Mouse (Mus musculus): ENCODE results near the gene Itpripl1.
"Not testable (repeated sequence)": the region's sequence is repeated elsewhere in the genome, so short reads cannot be mapped to it uniquely, and the experiment has no call there.

The Itpripl1 gene

DNA sequence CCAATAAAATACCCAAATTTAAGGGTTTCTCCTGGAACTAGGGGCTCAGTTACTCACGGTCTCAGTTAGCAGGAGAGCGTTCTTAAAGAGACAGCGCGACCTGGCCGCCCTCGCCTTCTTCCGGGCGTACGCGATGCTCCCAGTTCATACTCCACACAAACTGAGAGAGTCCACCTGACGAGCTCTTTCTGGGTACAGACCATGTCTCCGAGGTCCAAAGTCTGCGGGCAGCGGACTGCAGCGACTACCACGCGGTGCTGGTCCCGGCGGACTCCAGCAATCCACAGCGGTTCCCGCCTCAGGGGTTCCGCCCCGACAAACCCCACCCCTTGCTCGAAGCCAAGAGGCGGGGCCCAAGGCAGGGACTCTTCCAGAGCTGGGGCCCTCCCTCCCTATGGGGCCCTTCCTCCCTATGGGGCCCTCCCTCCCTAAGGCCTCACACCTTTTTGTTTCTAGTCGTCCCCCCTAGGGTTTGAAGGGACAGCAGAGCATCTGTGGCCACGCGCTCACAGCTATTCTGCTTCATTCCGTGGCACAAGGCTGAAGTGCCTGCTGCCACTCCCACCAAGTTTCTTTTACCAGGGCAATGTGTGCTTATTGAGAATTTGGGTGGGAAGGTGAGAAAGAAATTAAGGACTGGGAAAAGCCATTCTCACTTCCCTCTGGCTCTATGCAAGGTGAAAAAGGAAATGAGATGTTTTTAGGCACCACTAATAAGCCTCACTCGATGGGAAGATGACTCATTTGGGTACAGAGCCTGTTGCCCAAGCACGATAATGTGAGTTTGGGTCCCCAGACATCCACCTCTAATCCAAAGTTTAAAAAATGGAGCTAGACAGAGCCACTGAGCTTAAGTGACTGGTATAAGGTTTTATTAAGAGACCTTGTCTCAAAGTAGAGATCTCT is at the start of gene Itpripl1:
Gene Itpripl1 (minus strand): TSS at position 285 of the 906 bp plus-strand sequence.
- no peak for DNase-seq (ENCODE audit: low read depth, low spot score)

DNA sequence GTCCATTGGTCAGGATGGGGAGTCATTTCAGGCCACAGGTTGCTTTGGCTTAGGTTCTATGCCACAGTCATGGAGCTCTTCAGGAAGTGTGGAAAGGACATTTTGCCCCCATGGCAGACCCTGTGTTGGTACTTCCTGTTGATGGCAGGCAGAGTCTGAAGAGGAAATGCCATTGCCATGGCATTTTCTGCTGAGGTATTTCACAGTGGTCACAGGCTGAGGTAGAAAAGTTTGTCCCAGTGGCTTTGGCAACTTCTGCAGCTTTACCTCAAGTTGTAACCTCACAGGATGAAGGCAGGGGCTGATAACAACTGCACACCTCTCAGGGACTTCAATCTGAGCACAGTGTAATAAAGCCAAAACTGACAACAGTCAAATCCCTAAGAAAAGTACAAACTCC is 46.3 kb upstream of the Itpripl1 start:
- DNase-seq (ENCODE audit: low read depth, low spot score) = no peak

- peak; percentile 56 for DNase-seq (ENCODE audit: low read depth, low spot score)
Observed at GRCm38 (mm10) chr2:127182598-127183381, 39.5 kb upstream of the Itpripl1 start.

- not testable (repeated sequence) for DNase-seq (ENCODE audit: low read depth, low spot score)
Observed at GRCm38 (mm10) chr2:127166261-127166660, 23.0 kb upstream of the Itpripl1 start.

DNA sequence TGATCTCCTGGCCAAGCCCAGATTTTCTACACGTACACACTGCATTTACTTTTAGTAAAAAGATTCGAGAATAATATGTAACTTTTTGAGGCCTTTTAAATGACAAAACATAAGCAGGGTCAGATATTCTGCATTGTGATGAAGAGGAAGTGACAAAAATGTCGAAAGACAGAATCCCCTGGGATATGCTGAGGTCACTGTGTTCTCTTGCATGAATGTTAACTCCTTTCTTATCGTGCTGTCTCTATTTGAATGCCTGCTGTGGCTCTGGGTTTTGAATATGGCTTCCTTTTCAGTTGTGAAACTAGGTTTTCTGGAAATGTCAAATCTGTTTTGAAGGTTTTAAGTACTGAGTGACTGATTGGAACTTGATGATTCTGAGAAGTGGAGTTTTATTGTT is 22.4 kb upstream of the Itpripl1 start:
- DNase-seq (ENCODE audit: low read depth, low spot score) = no peak

- no peak for DNase-seq (ENCODE audit: low read depth, low spot score)
Observed at GRCm38 (mm10) chr2:127145699-127146098, 2.5 kb upstream of the Itpripl1 start.

GRCm38 (mm10) chr2:127142577-127143157 is 575 bp downstream of the Itpripl1 start:
- DNase-seq (ENCODE audit: low read depth, low spot score) = no peak

GRCm38 (mm10) chr2:127142031-127142430 is 1.2 kb downstream of the Itpripl1 start:
- DNase-seq (ENCODE audit: low read depth, low spot score) = no peak

GRCm38 (mm10) chr2:127140011-127140410 is 3.2 kb downstream of the Itpripl1 start:
- no peak for DNase-seq (ENCODE audit: low read depth, low spot score)

GRCm38 (mm10) chr2:127139605-127140004 is 3.6 kb downstream of the Itpripl1 start:
- DNase-seq (ENCODE audit: low read depth, low spot score) = no peak

- no peak for DNase-seq (ENCODE audit: low read depth, low spot score)
Observed at GRCm38 (mm10) chr2:127139094-127139493, 4.1 kb downstream of the Itpripl1 start.

DNA sequence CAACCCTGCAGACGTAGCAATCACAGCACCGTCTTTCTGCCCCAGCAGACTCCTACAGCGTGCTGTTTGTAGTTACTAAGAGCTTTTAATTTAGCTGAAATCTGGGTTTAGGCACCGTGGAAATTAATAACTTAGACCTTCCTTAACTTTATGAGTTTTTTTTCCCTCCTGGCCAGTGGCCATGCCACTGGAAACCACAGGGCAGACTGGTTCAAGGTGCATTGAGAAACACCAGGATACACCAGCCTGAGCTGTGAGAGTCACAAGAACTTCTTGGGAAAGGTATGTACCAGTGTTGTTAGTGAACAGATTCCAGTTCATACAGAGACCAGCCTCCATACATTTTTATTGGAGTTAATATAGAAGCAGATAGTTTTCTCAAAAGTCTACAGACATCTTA is 4.8 kb downstream of the Itpripl1 start:
- no peak for DNase-seq (ENCODE audit: low read depth, low spot score)

GRCm38 (mm10) chr2:127137838-127138420 is 5.3 kb downstream of the Itpripl1 start:
- DNase-seq (ENCODE audit: low read depth, low spot score) = no peak

GRCm38 (mm10) chr2:127136979-127137378 is 6.3 kb downstream of the Itpripl1 start:
- peak; percentile 60 for DNase-seq (ENCODE audit: low read depth, low spot score)

GRCm38 (mm10) chr2:127135255-127135654 is 8.0 kb downstream of the Itpripl1 start:
- not testable (repeated sequence) for DNase-seq (ENCODE audit: low read depth, low spot score)

DNA sequence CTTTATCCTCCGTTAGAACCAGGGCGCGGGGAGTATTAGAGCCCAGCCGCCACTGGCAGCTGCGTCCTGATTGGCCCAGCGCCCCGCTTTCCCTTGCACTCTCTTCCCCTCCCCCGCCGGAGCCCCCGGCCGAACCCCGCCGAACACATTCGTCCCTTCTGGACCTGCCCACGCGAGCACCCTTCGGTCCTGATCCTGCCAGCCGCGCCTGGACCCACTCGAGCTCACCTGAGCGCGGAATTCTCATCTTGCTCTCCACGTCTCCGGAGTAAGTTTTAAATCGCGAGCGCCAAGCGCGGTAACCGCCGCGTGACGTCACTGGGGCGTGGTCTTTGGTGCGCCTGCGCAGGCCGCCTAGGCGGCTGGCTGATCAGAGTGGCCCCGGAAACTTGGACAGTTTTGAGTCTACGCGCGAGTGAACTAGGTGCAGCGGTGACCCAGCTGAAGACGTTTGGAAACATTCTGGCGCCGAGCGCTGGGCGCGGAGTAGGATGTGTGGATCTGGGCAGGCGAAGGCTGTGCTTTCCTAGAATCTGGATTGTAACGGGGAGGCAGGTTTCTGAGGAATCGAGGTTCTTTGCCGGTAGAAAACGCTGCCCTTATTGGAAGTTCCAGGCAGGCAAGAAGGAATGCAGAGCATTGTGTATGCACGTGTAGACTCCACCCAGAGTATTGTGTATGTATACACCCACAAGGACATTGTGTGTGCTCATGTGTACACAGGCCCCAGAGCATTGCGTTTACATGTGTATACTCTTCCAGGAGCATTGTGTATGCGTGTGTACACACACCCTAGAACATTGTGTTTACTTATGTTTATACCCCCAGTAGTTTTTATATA is 9.4 kb downstream of the Itpripl1 start, which contains the start of gene Ncaph:
Gene Ncaph (minus strand): TSS at position 334 of the 841 bp plus-strand sequence.
- peak; percentile 89 for DNase-seq (ENCODE audit: low read depth, low spot score)

DNA sequence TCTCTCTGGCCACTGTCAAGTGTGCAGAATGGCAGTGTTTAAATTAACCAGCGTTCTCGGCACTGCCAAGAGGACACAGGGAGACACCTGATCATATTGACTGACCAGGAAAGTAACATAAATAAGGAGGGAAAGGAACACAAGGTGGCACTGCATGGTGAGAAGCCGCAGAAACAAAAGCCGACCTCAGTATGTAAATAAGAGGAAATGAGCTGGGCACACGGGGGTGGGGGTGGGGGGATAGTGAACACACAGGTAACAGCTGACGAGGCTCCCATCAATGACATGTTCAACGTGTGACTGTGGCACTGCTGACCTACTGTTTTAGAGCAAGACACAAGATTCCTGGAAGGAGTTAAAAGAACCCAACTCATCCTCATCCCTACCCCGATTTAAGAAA is 11.9 kb downstream of the Itpripl1 start:
- no peak for DNase-seq (ENCODE audit: low read depth, low spot score)

DNA sequence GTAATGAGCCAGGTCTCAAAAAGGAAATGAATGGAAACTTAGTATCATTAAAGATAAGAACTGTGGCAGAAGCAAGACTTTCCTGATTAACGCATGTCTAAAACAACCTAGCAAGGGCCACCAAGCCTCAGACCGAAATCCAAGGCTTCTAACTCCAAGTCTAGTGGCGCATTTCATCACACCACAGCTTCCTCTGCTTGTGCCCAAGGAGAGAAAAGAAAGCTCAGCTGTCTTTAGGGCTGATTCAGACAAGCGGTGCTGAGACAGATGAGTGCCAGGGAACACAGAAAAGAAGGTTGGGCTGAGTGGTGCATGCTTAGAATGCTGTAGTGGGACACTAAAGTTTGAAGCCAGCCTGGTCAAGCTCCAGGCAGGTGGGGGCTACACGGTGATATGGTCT is 14.3 kb downstream of the Itpripl1 start:
- no peak for DNase-seq (ENCODE audit: low read depth, low spot score)

DNA sequence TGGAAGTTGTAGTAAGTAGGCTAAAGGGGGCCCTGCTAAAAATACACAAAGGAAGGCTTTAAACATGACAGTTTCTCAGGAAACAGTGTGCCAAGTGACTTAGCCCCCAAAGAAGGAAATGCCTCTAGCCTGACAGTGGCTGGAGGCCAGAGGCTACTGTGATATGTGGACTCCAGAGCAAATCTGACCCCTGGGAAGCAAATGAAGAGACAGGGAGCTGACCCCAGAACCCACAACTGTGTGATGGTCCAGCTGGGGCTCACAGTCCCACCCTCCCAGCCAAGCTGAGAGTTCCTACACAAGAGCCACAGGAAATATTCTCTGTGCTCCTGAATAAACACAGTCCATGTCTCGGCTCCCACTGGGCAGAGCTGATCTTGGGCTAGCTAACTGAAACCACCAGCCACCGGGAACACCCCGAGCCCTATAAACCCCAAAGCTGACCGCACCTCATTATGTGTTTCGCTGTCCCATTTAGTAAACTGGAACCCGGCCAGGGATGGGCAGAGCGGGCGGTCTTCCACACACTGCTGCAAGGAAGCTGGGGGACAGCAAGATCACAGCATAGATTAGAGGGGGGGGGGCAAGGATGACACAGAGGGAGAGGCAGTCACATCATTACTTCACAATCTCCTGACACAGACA is 21.5 kb downstream of the Itpripl1 start:
- no peak for DNase-seq (ENCODE audit: low read depth, low spot score)

- DNase-seq (ENCODE audit: low read depth, low spot score) = no peak
Observed at GRCm38 (mm10) chr2:127108986-127109385, 34.3 kb downstream of the Itpripl1 start.
